Mouse (Mus musculus) heart, embryonic 10.5 days (tissue): ENCODE measurements around the gene Ruvbl1. TPM values are rescaled to one million over a fixed set of nuclear protein-coding genes. Genes with fewer than 3 reads are reported as not detected.

Source experiments
- DNase-seq: peaks from one replicate; pipeline ENCODE4 v3.0.0-alpha.2; 2017; ENCODE audit warnings: low spot score
- H3K27ac ChIP-seq: fragments of 300-500 bp; sonication (generic); 2 replicates; pipeline ENCODE4 v1.5.1; 2016; ENCODE audit warnings: mild to moderate bottlenecking
- H3K27me3 ChIP-seq: fragments of 300-500 bp; sonication (generic); 2 replicates; pipeline ENCODE4 v1.6.1; 2016; ENCODE audit warnings: mild to moderate bottlenecking; ENCODE audit not compliant: poor library complexity, insufficient read depth, severe bottlenecking
- H3K36me3 ChIP-seq: fragments of 300-500 bp; sonication (generic); 2 replicates; pipeline ENCODE4 v1.6.1; 2016; ENCODE audit warnings: mild to moderate bottlenecking, moderate library complexity
- H3K4me1 ChIP-seq: fragments of 300-500 bp; sonication (generic); 2 replicates; pipeline ENCODE4 v1.6.1; 2016; ENCODE audit warnings: mild to moderate bottlenecking
- H3K4me3 ChIP-seq: fragments of 300-500 bp; sonication (generic); 2 replicates; pipeline ENCODE4 v1.5.1; 2016; ENCODE audit warnings: mild to moderate bottlenecking, moderate library complexity
- H3K9me3 ChIP-seq: fragments of 300-500 bp; sonication (generic); 2 replicates; pipeline ENCODE4 v1.6.1; 2016; ENCODE audit warnings: mild to moderate bottlenecking, moderate library complexity
- WGBS: fragments of 180-500 bp; shearing (Covaris S2); methylation state at CpG from one replicate; pipeline ENCODE4 v1.1.7; 2016; 5-methylcytosine and 5-hydroxymethylcytosine counted together
- polyA plus RNA-seq: library from polyadenylated mRNA; unstranded; fragments of >200 nt; fragmentation: Nextera tagmentation; extraction: Ambion mirVana; gene quantifications from 2 replicates; pipeline ENCODE4 v1.2.1, GENCODE M21; 2016

Gene Ruvbl1
- polyA plus RNA-seq, 1 experiment from 2014 or later: 169 TPM

GRCm38 (mm10) chr6:88469878-88470277 lies 4.7 kb downstream of the Ruvbl1 start:
- no peaks in the 10 kb centered on the region for H3K9me3 ChIP-seq
- DNase-seq: no peak
- H3K27ac ChIP-seq: no peak overlapping the region
- peaks cover 12% of the 10 kb centered on the region for H3K4me1 ChIP-seq
- 74% methylated on average over 6 of the region's 6 CpGs for WGBS
- H3K4me3 ChIP-seq: no peak overlapping the region
- no peaks in the 10 kb centered on the region for H3K27me3 ChIP-seq
- peaks cover 72% of the 10 kb centered on the region for H3K36me3 ChIP-seq

- peaks cover 94% of the 10 kb centered on the region for H3K36me3 ChIP-seq
These were observed 15.2 kb downstream of the Ruvbl1 start for GRCm38 (mm10) chr6:88480421-88480820.

GRCm38 (mm10) chr6:88483111-88483510 lies 17.9 kb downstream of the Ruvbl1 start:
- no peaks in the 10 kb centered on the region for H3K27me3 ChIP-seq
- WGBS: 74% methylated on average over 7 of the region's 7 CpGs
- H3K27ac ChIP-seq: no peak overlapping the region
- H3K36me3 ChIP-seq: peaks cover 97% of the 10 kb centered on the region
- no peak overlapping the region for H3K4me3 ChIP-seq
- H3K4me1 ChIP-seq: no peaks in the 10 kb centered on the region; the same call in 1 of the 2 replicates
- no peak for DNase-seq
- H3K9me3 ChIP-seq: no peaks in the 10 kb centered on the region

More at GRCm38 (mm10) chr6:88480421-88480820, 15.2 kb downstream of the Ruvbl1 start:
- no peak overlapping the region for H3K27ac ChIP-seq
- no peak for DNase-seq
- no peaks in the 10 kb centered on the region for H3K9me3 ChIP-seq
- H3K4me1 ChIP-seq: peaks cover 4% of the 10 kb centered on the region
- no peak overlapping the region for H3K4me3 ChIP-seq
- WGBS: 72% methylated on average over 6 of the region's 6 CpGs
- no peaks in the 10 kb centered on the region for H3K27me3 ChIP-seq

- no peaks in the 10 kb centered on the region for H3K9me3 ChIP-seq
- peaks cover 3% of the 10 kb centered on the region; the same call in 1 of the 2 replicates for H3K4me1 ChIP-seq
- H3K4me3 ChIP-seq: no peak overlapping the region
- H3K27ac ChIP-seq: no peak overlapping the region
- no peaks in the 10 kb centered on the region for H3K27me3 ChIP-seq
- no peak for DNase-seq
- H3K36me3 ChIP-seq: peaks cover 97% of the 10 kb centered on the region
These were observed 18.7 kb downstream of the Ruvbl1 start for GRCm38 (mm10) chr6:88483913-88484312.

- Histone ChIP-seq H3K9me3 (no peaks in the 10 kb centered on the region), H3K4me3 (no peak overlapping the region), H3K4me1 (0 out of 2 replicates have a peak, but pooled peaks cover 3% of the 10 kb centered on the region), H3K27me3 (no peaks in the 10 kb centered on the region), H3K36me3 (peaks cover 86% of the 10 kb centered on the region), H3K27ac (no peak overlapping the region)
- WGBS: 88% methylated on average over 6 of the region's 6 CpGs
- no peak for DNase-seq
These were observed 20.2 kb downstream of the Ruvbl1 start for GRCm38 (mm10) chr6:88485378-88485777.

GRCm38 (mm10) chr6:88486893-88487292 lies 21.7 kb downstream of the Ruvbl1 start:
- Histone ChIP-seq H3K4me1 (0 out of 2 replicates have a peak, but pooled peaks cover 3% of the 10 kb centered on the region), H3K4me3 (no peak overlapping the region), H3K9me3 (no peaks in the 10 kb centered on the region), H3K27me3 (no peaks in the 10 kb centered on the region), H3K36me3 (peaks cover 83% of the 10 kb centered on the region), H3K27ac (no peak overlapping the region)
- WGBS: 92% methylated on average over 8 of the region's 8 CpGs
- DNase-seq: no peak

GRCm38 (mm10) chr6:88489026-88489425 lies 23.8 kb downstream of the Ruvbl1 start:
- Histone ChIP-seq H3K4me1 (0 out of 2 replicates have a peak, but pooled peaks cover 3% of the 10 kb centered on the region), H3K27me3 (no peaks in the 10 kb centered on the region), H3K36me3 (peaks cover 83% of the 10 kb centered on the region), H3K27ac (no peak overlapping the region), H3K4me3 (no peak overlapping the region), H3K9me3 (no peaks in the 10 kb centered on the region)
- DNase-seq: no peak
- 83% methylated on average over 7 of the region's 7 CpGs for WGBS

GRCm38 (mm10) chr6:88489834-88490233 lies 24.6 kb downstream of the Ruvbl1 start:
- WGBS: 87% methylated on average over 6 of the region's 6 CpGs
- Histone ChIP-seq H3K4me1 (0 out of 2 replicates have a peak, but pooled peaks cover 3% of the 10 kb centered on the region), H3K4me3 (no peak overlapping the region), H3K9me3 (no peaks in the 10 kb centered on the region), H3K36me3 (peaks cover 77% of the 10 kb centered on the region), H3K27me3 (no peaks in the 10 kb centered on the region), H3K27ac (no peak overlapping the region)
- no peak for DNase-seq

- H3K9me3 ChIP-seq: no peaks in the 10 kb centered on the region
- H3K4me3 ChIP-seq: no peak overlapping the region
- H3K4me1 ChIP-seq: 0 out of 2 replicates have a peak, but pooled peaks cover 3% of the 10 kb centered on the region
- DNase-seq: no peak
- H3K27ac ChIP-seq: no peak overlapping the region
- WGBS: 94% methylated on average over 12 of the region's 12 CpGs
- H3K36me3 ChIP-seq: peaks cover 73% of the 10 kb centered on the region
- no peaks in the 10 kb centered on the region for H3K27me3 ChIP-seq
These were observed 25.6 kb downstream of the Ruvbl1 start for GRCm38 (mm10) chr6:88490629-88491354.

GRCm38 (mm10) chr6:88493712-88494111 lies 28.5 kb downstream of the Ruvbl1 start:
- Histone ChIP-seq H3K27ac (no peak overlapping the region), H3K4me1 (0 out of 2 replicates have a peak, but pooled peaks cover 2% of the 10 kb centered on the region), H3K9me3 (no peaks in the 10 kb centered on the region), H3K36me3 (peaks cover 73% of the 10 kb centered on the region), H3K27me3 (no peaks in the 10 kb centered on the region), H3K4me3 (no peak overlapping the region)
- WGBS: 88% methylated on average over 6 of the region's 6 CpGs
- no peak for DNase-seq

- H3K9me3 ChIP-seq: no peaks in the 10 kb centered on the region
- no peaks in the 10 kb centered on the region for H3K27me3 ChIP-seq
- H3K27ac ChIP-seq: peak overlapping the region; percentile 80
- WGBS: 2% methylated on average over 76 of the region's 76 CpGs
- no peak for DNase-seq
- H3K4me1 ChIP-seq: peaks cover 32% of the 10 kb centered on the region
- peaks cover 62% of the 10 kb centered on the region for H3K36me3 ChIP-seq
- peak overlapping the region; percentile 66 for H3K4me3 ChIP-seq
These were observed 34.5 kb downstream of the Ruvbl1 start for GRCm38 (mm10) chr6:88499481-88500404.

- Histone ChIP-seq H3K27ac (peak overlapping the region; percentile 80), H3K27me3 (no peaks in the 10 kb centered on the region), H3K4me3 (peak overlapping the region; percentile 66), H3K9me3 (no peaks in the 10 kb centered on the region), H3K4me1 (peaks cover 32% of the 10 kb centered on the region), H3K36me3 (peaks cover 67% of the 10 kb centered on the region)
- no peak for DNase-seq
- WGBS: 4% methylated on average over 3 of the region's 3 CpGs
These were observed 35.2 kb downstream of the Ruvbl1 start for GRCm38 (mm10) chr6:88500405-88500767.
